Mouse (Mus musculus) hindbrain, embryonic 13.5 days (tissue): ENCODE data around the gene Vps36. TPM values are rescaled to one million over a fixed set of nuclear protein-coding genes. Genes with fewer than 3 reads are reported as not detected.
A peak's percentile ranks its signal among the peaks of the same experiment; 100 is the strongest.

Source experiments
- ATAC-seq: fragments of 200-750 bp; cut with Nextera tagmentation; 2 replicates; pipeline ENCODE4 v1.8.0; 2017; ENCODE audit warnings: moderate TSS enrichment; ENCODE audit not compliant: low FRiP score
- H3K27ac ChIP-seq: fragments of 300-500 bp; sonication (generic); 2 replicates; pipeline ENCODE4 v1.5.1; 2015; ENCODE audit warnings: inconsistent platforms, mild to moderate bottlenecking, moderate library complexity
- H3K27me3 ChIP-seq: fragments of 300-500 bp; sonication (generic); 2 replicates; pipeline ENCODE4 v1.6.1; 2015; ENCODE audit warnings: mild to moderate bottlenecking, inconsistent platforms
- H3K36me3 ChIP-seq: fragments of 300-500 bp; sonication (generic); 2 replicates; pipeline ENCODE4 v1.6.1; 2015; ENCODE audit warnings: mild to moderate bottlenecking, inconsistent platforms
- H3K4me1 ChIP-seq: fragments of 300-500 bp; sonication (generic); replicated peaks from 2 replicates; pipeline ENCODE4 v1.6.1; 2015; ENCODE audit warnings: inconsistent platforms
- H3K4me2 ChIP-seq: fragments of 300-500 bp; sonication (generic); 2 replicates; pipeline ENCODE4 v1.6.1; 2015; ENCODE audit warnings: inconsistent platforms, mild to moderate bottlenecking, moderate library complexity
- H3K4me3 ChIP-seq: fragments of 300-500 bp; sonication (generic); 2 replicates; pipeline ENCODE4 v1.5.1; 2015; ENCODE audit warnings: mild to moderate bottlenecking, inconsistent platforms
- H3K9ac ChIP-seq: fragments of 300-500 bp; sonication (generic); 2 replicates; pipeline ENCODE4 v1.6.1; 2015; ENCODE audit warnings: mild to moderate bottlenecking, inconsistent platforms
- H3K9me3 ChIP-seq: fragments of 300-500 bp; sonication (generic); 2 replicates; pipeline ENCODE4 v1.6.1; 2016; ENCODE audit warnings: inconsistent platforms
- WGBS: fragments of 180-500 bp; shearing (Covaris S2); methylation state at CpG from one replicate; pipeline ENCODE4 v1.1.7; 2015; 5-methylcytosine and 5-hydroxymethylcytosine counted together
- polyA plus RNA-seq: library from polyadenylated mRNA; unstranded; fragments of >200 nt; fragmentation: Nextera tagmentation; extraction: Ambion mirVana; gene quantifications from 2 replicates; pipeline ENCODE4 v1.2.1, GENCODE M21; 2015

Vps36 gene
- 42.1 and 42.3 TPM in 2 replicates for polyA plus RNA-seq

GRCm38 (mm10) chr8:22192660-22193431 lies at the start of gene Vps36:
Gene Vps36 (plus strand): TSS chr8:22192809.
- Histone ChIP-seq H3K9ac (peak within 1 kb of the TSS; percentile 92), H3K4me1 (peaks cover 19% of the 10 kb centered on the region), H3K36me3 (no peaks in the 10 kb centered on the region), H3K27me3 (no peaks in the 10 kb centered on the region), H3K9me3 (no peaks in the 10 kb centered on the region), H3K4me2 (peak within 1 kb of the TSS; percentile 65), H3K4me3 (peak within 1 kb of the TSS; percentile 83), H3K27ac (peak within 1 kb of the TSS; percentile 96)
- ATAC-seq = peak; percentile 95
- WGBS = under 1% methylated on average over 45 of the region's 73 CpGs

GRCm38 (mm10) chr8:22143764-22144491 lies 48.7 kb upstream of the Vps36 start:
- H3K9ac ChIP-seq = no peak overlapping the region
- no peak for ATAC-seq
- H3K9me3 ChIP-seq = no peaks in the 10 kb centered on the region
- no peak overlapping the region for H3K4me3 ChIP-seq
- no peaks in the 10 kb centered on the region for H3K4me1 ChIP-seq
- H3K27ac ChIP-seq = no peak overlapping the region
- WGBS = 77% methylated on average over 1 of the region's 1 CpGs
- no peaks in the 10 kb centered on the region for H3K27me3 ChIP-seq
- H3K36me3 ChIP-seq = peaks cover 31% of the 10 kb centered on the region
- no peak overlapping the region for H3K4me2 ChIP-seq

- H3K4me1 ChIP-seq = no peaks in the 10 kb centered on the region
- no peak overlapping the region for H3K9ac ChIP-seq
- H3K4me3 ChIP-seq = no peak overlapping the region
- no peak for ATAC-seq
- H3K36me3 ChIP-seq = peaks cover 28% of the 10 kb centered on the region
- H3K27me3 ChIP-seq = no peaks in the 10 kb centered on the region
- H3K4me2 ChIP-seq = no peak overlapping the region
- no peak overlapping the region for H3K27ac ChIP-seq
- WGBS = 90% methylated on average over 6 of the region's 6 CpGs
- no peaks in the 10 kb centered on the region for H3K9me3 ChIP-seq
Observed at GRCm38 (mm10) chr8:22145831-22146230, 46.8 kb upstream of the Vps36 start.

DNA sequence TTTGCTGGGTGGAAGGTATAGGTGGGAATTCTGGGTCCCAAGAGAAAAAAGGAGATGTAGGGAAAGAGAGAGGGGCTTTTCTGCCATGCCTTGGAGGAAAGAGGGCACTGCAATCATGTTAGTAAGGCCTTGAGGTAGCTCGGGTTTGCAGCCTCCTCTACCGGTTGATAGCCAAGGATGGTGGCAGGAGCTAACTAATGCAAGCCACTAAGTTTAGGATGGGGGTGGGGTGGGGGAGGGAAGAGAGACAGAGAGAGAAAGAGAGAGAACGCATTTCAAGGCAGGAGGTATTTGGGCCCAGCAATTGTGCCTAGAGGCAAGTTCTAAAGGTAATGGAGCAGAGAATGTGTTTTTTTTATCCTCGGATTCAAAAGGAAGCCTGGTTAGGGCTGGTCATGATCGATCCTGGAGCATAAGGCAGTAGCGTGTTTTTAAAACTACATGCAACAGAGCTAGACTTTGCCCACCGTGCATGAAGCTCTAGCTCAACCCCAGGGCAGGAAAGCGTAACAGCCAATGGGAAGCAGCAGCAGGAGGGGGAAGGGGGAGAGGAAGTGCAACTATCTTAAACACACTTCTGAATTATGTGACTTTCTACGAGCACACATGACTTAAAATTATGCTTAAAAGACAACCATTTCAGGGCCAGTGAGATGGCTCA lies 44.8 kb upstream of the Vps36 start:
- ATAC-seq = no peak
- Histone ChIP-seq H3K9ac (no peak overlapping the region), H3K36me3 (peaks cover 15% of the 10 kb centered on the region), H3K9me3 (no peaks in the 10 kb centered on the region), H3K27me3 (no peaks in the 10 kb centered on the region), H3K4me2 (no peak overlapping the region), H3K27ac (no peak overlapping the region), H3K4me3 (no peak overlapping the region), H3K4me1 (no peaks in the 10 kb centered on the region)
- WGBS = 83% methylated on average over 9 of the region's 9 CpGs

DNA sequence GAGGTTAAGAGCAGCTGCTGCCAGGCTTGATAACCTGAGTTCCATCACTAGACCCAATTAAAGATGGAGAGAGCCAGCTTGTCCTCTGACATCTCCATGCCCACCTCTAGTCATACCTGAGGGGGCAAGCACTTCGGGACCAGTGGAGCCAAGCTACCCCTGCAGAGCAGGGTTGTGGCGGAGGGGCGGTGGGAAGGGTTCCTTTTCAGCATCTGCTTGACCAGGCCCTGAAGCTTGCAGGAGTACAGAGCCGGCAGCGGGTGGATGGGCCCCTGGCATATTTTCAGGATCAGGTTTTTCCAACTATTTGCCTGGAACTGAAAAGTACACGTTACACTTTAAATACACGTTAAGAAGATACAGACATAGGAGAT lies 44.3 kb upstream of the Vps36 start:
- 91% methylated on average over 7 of the region's 7 CpGs for WGBS
- H3K4me3 ChIP-seq = no peak overlapping the region

GRCm38 (mm10) chr8:22149643-22150344 lies 42.8 kb upstream of the Vps36 start:
- Histone ChIP-seq H3K36me3 (peaks cover 11% of the 10 kb centered on the region), H3K9me3 (no peaks in the 10 kb centered on the region), H3K27ac (no peak overlapping the region), H3K9ac (no peak overlapping the region), H3K27me3 (no peaks in the 10 kb centered on the region), H3K4me2 (no peak overlapping the region), H3K4me1 (no peaks in the 10 kb centered on the region), H3K4me3 (no peak overlapping the region)
- WGBS = 93% methylated on average over 11 of the region's 11 CpGs
- ATAC-seq = no peak

More for the DNA sequence above, 44.3 kb upstream of the Vps36 start:
- ATAC-seq = no peak
- H3K9ac ChIP-seq = no peak overlapping the region
- no peak overlapping the region for H3K4me2 ChIP-seq
- H3K4me1 ChIP-seq = no peaks in the 10 kb centered on the region
- peaks cover 14% of the 10 kb centered on the region for H3K36me3 ChIP-seq
- H3K9me3 ChIP-seq = no peaks in the 10 kb centered on the region
- H3K27me3 ChIP-seq = no peaks in the 10 kb centered on the region
- no peak overlapping the region for H3K27ac ChIP-seq

GRCm38 (mm10) chr8:22150345-22150663 lies 42.3 kb upstream of the Vps36 start:
- Histone ChIP-seq H3K9ac (no peak overlapping the region), H3K4me2 (no peak overlapping the region), H3K9me3 (no peaks in the 10 kb centered on the region), H3K4me3 (no peak overlapping the region), H3K27ac (no peak overlapping the region), H3K4me1 (no peaks in the 10 kb centered on the region), H3K36me3 (peaks cover 16% of the 10 kb centered on the region), H3K27me3 (no peaks in the 10 kb centered on the region)
- no peak for ATAC-seq
- WGBS = 88% methylated on average over 3 of the region's 3 CpGs

DNA sequence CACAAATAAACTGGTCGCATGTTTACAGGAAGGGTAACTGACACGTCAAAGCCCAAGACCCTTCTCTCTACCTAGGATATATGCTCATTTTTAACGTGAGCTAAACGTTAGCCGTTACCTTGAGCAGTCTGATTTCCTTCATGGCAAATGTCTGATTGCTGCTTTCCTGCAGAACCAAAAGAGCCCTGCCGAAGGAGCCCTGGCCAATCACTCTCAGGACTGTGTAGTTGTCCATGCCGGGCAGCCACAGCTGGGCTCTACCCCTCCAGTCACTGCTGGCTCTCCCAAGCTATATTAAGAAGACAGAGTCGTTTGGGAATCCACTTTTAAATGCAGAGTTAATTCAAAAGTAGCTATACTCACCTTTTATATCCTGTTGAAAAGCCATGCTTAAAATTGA lies 30.4 kb upstream of the Vps36 start:
- Histone ChIP-seq H3K4me3 (no peak overlapping the region), H3K9ac (no peak overlapping the region), H3K4me2 (no peak overlapping the region), H3K36me3 (peaks cover 13% of the 10 kb centered on the region), H3K9me3 (no peaks in the 10 kb centered on the region), H3K27me3 (no peaks in the 10 kb centered on the region), H3K27ac (no peak overlapping the region), H3K4me1 (peaks cover 9% of the 10 kb centered on the region)
- 91% methylated on average over 8 of the region's 8 CpGs for WGBS
- no peak for ATAC-seq

GRCm38 (mm10) chr8:22164431-22164830 lies 28.2 kb upstream of the Vps36 start:
- Histone ChIP-seq H3K4me1 (peaks cover 9% of the 10 kb centered on the region), H3K27me3 (no peaks in the 10 kb centered on the region), H3K36me3 (peaks cover 16% of the 10 kb centered on the region), H3K4me2 (no peak overlapping the region), H3K4me3 (no peak overlapping the region), H3K9ac (no peak overlapping the region), H3K9me3 (no peaks in the 10 kb centered on the region), H3K27ac (no peak overlapping the region)
- no peak for ATAC-seq
- 93% methylated on average over 10 of the region's 10 CpGs for WGBS

GRCm38 (mm10) chr8:22165251-22166079 lies 27.1 kb upstream of the Vps36 start:
- H3K4me3 ChIP-seq = peak overlapping the region; percentile 58
- no peaks in the 10 kb centered on the region for H3K9me3 ChIP-seq
- H3K4me2 ChIP-seq = peak overlapping the region; percentile 52
- peaks cover 11% of the 10 kb centered on the region for H3K36me3 ChIP-seq
- ATAC-seq = peak; percentile 71
- peaks cover 9% of the 10 kb centered on the region for H3K4me1 ChIP-seq
- no peaks in the 10 kb centered on the region for H3K27me3 ChIP-seq
- peak overlapping the region; percentile 89 for H3K27ac ChIP-seq
- H3K9ac ChIP-seq = peak overlapping the region; percentile 73
- 55% methylated on average over 10 of the region's 10 CpGs for WGBS

DNA sequence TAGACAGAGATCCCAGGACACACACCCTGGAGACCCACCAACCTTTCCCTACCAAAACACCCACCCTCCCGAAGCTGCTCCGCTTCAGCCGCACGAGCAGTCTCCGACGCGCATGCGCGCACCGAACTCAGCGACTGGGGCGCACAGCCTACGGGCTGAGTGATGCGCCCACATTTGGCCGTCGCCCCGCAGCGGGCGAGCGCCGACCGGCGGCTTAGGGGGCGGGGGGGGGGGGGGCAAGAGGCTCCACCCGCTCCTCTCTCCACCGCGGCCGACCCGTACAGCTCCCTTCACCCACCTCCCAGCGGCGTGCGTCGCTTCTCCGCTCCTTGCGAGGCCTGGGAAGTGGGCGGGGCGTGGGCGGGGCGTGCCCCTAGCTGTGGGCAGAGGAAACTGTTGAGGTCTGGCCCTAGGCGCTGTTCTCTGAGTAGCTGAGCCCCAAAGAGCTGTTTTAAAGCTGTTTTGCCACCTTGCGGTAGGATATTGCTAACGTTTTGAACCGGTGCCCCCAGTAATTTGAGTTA lies 26.5 kb upstream of the Vps36 start, which contains the start of gene Nek3:
Gene Nek3 (minus strand): TSS at position 356 of the 524 bp plus-strand sequence.
- Histone ChIP-seq H3K27ac (peak within 1 kb of the TSS; percentile 89), H3K27me3 (no peaks in the 10 kb centered on the region), H3K4me3 (peak within 1 kb of the TSS; percentile 58), H3K36me3 (peaks cover 11% of the 10 kb centered on the region), H3K4me2 (peak within 1 kb of the TSS; percentile 52), H3K4me1 (peaks cover 9% of the 10 kb centered on the region), H3K9ac (peak within 1 kb of the TSS; percentile 73), H3K9me3 (no peaks in the 10 kb centered on the region)
- WGBS = under 1% methylated on average over 37 of the region's 43 CpGs
- peak; percentile 98 for ATAC-seq
